Mouse (Mus musculus) yolk sac, embryonic 10.5 days (tissue): ENCODE data around the gene Prelp.

Experiments used
- DNase-seq: peaks from one replicate; pipeline ENCODE4 v3.0.0-alpha.2; 2017; ENCODE audit warnings: low spot score

The Prelp gene

GRCm38 (mm10) chr1:133899043-133899542 lies 22.1 kb downstream of the Prelp start:
- no peak for DNase-seq

- DNase-seq: no peak
These were observed 23.9 kb downstream of the Prelp start for GRCm38 (mm10) chr1:133897293-133897692.

GRCm38 (mm10) chr1:133891489-133891888 lies 29.7 kb downstream of the Prelp start:
- peak; percentile 60 for DNase-seq

- no peak for DNase-seq
These were observed 31.1 kb downstream of the Prelp start for GRCm38 (mm10) chr1:133889949-133890598.

GRCm38 (mm10) chr1:133887538-133888250 lies 33.5 kb downstream of the Prelp start:
- no peak for DNase-seq

- DNase-seq: no peak
These were observed 34.2 kb downstream of the Prelp start for GRCm38 (mm10) chr1:133887044-133887443.

- DNase-seq: no peak
These were observed 34.8 kb downstream of the Prelp start for GRCm38 (mm10) chr1:133886431-133886830.

- no peak for DNase-seq
These were observed 35.4 kb downstream of the Prelp start for GRCm38 (mm10) chr1:133885811-133886210.

- DNase-seq: no peak
These were observed 36.5 kb downstream of the Prelp start for GRCm38 (mm10) chr1:133884746-133885145.

- no peak for DNase-seq
These were observed 37.1 kb downstream of the Prelp start for GRCm38 (mm10) chr1:133884090-133884489.

- peak; percentile 83 for DNase-seq
These were observed 38.7 kb downstream of the Prelp start for GRCm38 (mm10) chr1:133882283-133883217.

- no peak for DNase-seq
These were observed 39.4 kb downstream of the Prelp start for GRCm38 (mm10) chr1:133881813-133882212.

GRCm38 (mm10) chr1:133878825-133879423 lies 42.3 kb downstream of the Prelp start:
- DNase-seq: no peak

GRCm38 (mm10) chr1:133876936-133877335 lies 44.3 kb downstream of the Prelp start:
- DNase-seq: no peak

GRCm38 (mm10) chr1:133873086-133873813 lies 48.0 kb downstream of the Prelp start:
- DNase-seq: no peak

GRCm38 (mm10) chr1:133871241-133871640 lies 50.0 kb downstream of the Prelp start:
- no peak for DNase-seq

GRCm38 (mm10) chr1:133869221-133869620 lies 52.0 kb downstream of the Prelp start:
- DNase-seq: no peak

GRCm38 (mm10) chr1:133863257-133863997 lies 57.8 kb downstream of the Prelp start:
- DNase-seq: peak; percentile 58

- no peak for DNase-seq
These were observed 60.2 kb downstream of the Prelp start for GRCm38 (mm10) chr1:133861028-133861427.
